Mouse (Mus musculus) limb, embryonic 14.5 days (tissue): ENCODE data around the gene Tacc3. TPM values are rescaled to one million over a fixed set of nuclear protein-coding genes. Genes with fewer than 3 reads are reported as not detected.

Experiments used
- ATAC-seq: fragments of 200-750 bp; cut with Nextera tagmentation; 2 replicates; pipeline ENCODE4 v1.8.0; 2017; ENCODE audit warnings: low read depth, moderate number of reproducible peaks, moderate TSS enrichment; ENCODE audit not compliant: low FRiP score
- DNase-seq: peaks from one replicate; pipeline ENCODE4 v3.0.0-alpha.2; 2015; ENCODE audit warnings: low spot score
- H3K27ac ChIP-seq: fragments of 300-500 bp; sonication (generic); replicated peaks from 2 replicates; pipeline ENCODE4 v1.5.1; 2014; ENCODE audit warnings: low read depth, mild to moderate bottlenecking, low read length, moderate library complexity, mixed read lengths
- H3K27me3 ChIP-seq: fragments of 300-500 bp; sonication (generic); 2 replicates; pipeline ENCODE4 v1.6.1; 2014; ENCODE audit warnings: low read length, mixed read lengths; ENCODE audit not compliant: control insufficient read depth, insufficient read depth
- H3K36me3 ChIP-seq: fragments of 300-500 bp; sonication (generic); 2 replicates; pipeline ENCODE4 v1.6.1; 2014; ENCODE audit warnings: mild to moderate bottlenecking, low read length, moderate library complexity, mixed read lengths; ENCODE audit not compliant: control insufficient read depth, insufficient read depth
- H3K4me1 ChIP-seq: fragments of 300-500 bp; sonication (generic); 2 replicates; pipeline ENCODE4 v1.6.1; 2014; ENCODE audit warnings: antibody characterized with exemption, low read length, mixed read lengths; ENCODE audit not compliant: control insufficient read depth, insufficient read depth
- H3K4me2 ChIP-seq: fragments of 300-500 bp; sonication (generic); replicated peaks from 2 replicates; pipeline ENCODE4 v1.6.1; 2014; ENCODE audit warnings: low read depth, mild to moderate bottlenecking, low read length, moderate library complexity; ENCODE audit not compliant: severe bottlenecking
- H3K4me3 ChIP-seq: fragments of 300-500 bp; sonication (generic); replicated peaks from 2 replicates; pipeline ENCODE4 v1.5.1; 2014; ENCODE audit warnings: low read length
- H3K9ac ChIP-seq: fragments of 300-500 bp; sonication (generic); 2 replicates; pipeline ENCODE4 v1.6.1; 2014; ENCODE audit warnings: mild to moderate bottlenecking, low read depth, low read length, moderate library complexity; ENCODE audit not compliant: severe bottlenecking
- H3K9me3 ChIP-seq: fragments of 300-500 bp; sonication (generic); 2 replicates; pipeline ENCODE4 v1.6.1; 2016; ENCODE audit warnings: low read length; ENCODE audit not compliant: control insufficient read depth
- POLR2A ChIP-seq: fragments of 200-500 bp; IDR thresholded peaks from 2 replicates; pipeline ENCODE4 v1.8.0; 2012; ENCODE audit warnings: inconsistent platforms, mild to moderate bottlenecking, moderate library complexity, borderline replicate concordance; ENCODE audit not compliant: insufficient read depth, insufficient read length; ENCODE audit errors: extremely low read depth
- WGBS: fragments of 180-500 bp; shearing (Covaris S2); extraction: QIAGEN DNeasy Blood & Tissue Kit; methylation state at CpG from one replicate; pipeline ENCODE4 v1.1.7; 2014; 5-methylcytosine and 5-hydroxymethylcytosine counted together
- polyA plus RNA-seq, 2 experiments: library from polyadenylated mRNA; depleted of rRNA in 1 of 2; stranded (reverse) in 1 of 2; unstranded in 1 of 2; fragments of >200 nt; fragmentation: Nextera tagmentation in 1 of 2; extraction: Ambion mirVana in 1 of 2; gene quantifications; 2 replicates each; pipeline versions ENCODE4 v1.2.1 to v1.2.3; 2012 to 2014

Gene Tacc3
- polyA plus RNA-seq, 2 experiments: 103 to 147 TPM

- ATAC-seq (0 out of 2 replicates have a peak, but pooled peaks have one; percentile 34), DNase-seq (peak; percentile 61)
- Histone ChIP-seq H3K27me3 (no peaks in the 10 kb centered on the region), H3K4me3 (no peak overlapping the region), H3K27ac (no peak overlapping the region), H3K9me3 (no peaks in the 10 kb centered on the region), H3K9ac (no peak overlapping the region), H3K4me1 (no peaks in the 10 kb centered on the region), H3K36me3 (peaks cover 81% of the 10 kb centered on the region), H3K4me2 (no peak overlapping the region)
- TF ChIP-seq POLR2A: no peak
Observed at GRCm38 (mm10) chr5:33668223-33668622, 10.3 kb downstream of the Tacc3 start.

GRCm38 (mm10) chr5:33671659-33672058, 13.7 kb downstream of the Tacc3 start:
- peaks cover 67% of the 10 kb centered on the region for H3K36me3 ChIP-seq
- H3K27me3 ChIP-seq: no peaks in the 10 kb centered on the region
- ATAC-seq (no peak), DNase-seq (no peak)
- WGBS: 80% methylated on average over 5 of the region's 5 CpGs
- H3K4me3 ChIP-seq: no peak overlapping the region
- no peaks in the 10 kb centered on the region for H3K4me1 ChIP-seq
- TF ChIP-seq POLR2A: no peak
- no peak overlapping the region for H3K27ac ChIP-seq
- no peak overlapping the region for H3K9ac ChIP-seq
- H3K4me2 ChIP-seq: no peak overlapping the region
- no peaks in the 10 kb centered on the region for H3K9me3 ChIP-seq

GRCm38 (mm10) chr5:33674439-33674838, 16.5 kb downstream of the Tacc3 start:
- Histone ChIP-seq H3K9me3 (no peaks in the 10 kb centered on the region), H3K27me3 (no peaks in the 10 kb centered on the region), H3K4me1 (no peaks in the 10 kb centered on the region), H3K9ac (no peak overlapping the region), H3K4me2 (no peak overlapping the region), H3K36me3 (peaks cover 39% of the 10 kb centered on the region), H3K27ac (no peak overlapping the region; the same call in 1 of the 2 replicates), H3K4me3 (no peak overlapping the region)
- ATAC-seq (peak; percentile 38; the same call in 1 of the 2 replicates), DNase-seq (peak; percentile 51)
- TF ChIP-seq POLR2A: no peak
- WGBS: 60% methylated on average over 3 of the region's 3 CpGs

GRCm38 (mm10) chr5:33675964-33676363, 18.0 kb downstream of the Tacc3 start:
- H3K9me3 ChIP-seq: no peaks in the 10 kb centered on the region
- H3K36me3 ChIP-seq: peaks cover 25% of the 10 kb centered on the region
- H3K27me3 ChIP-seq: no peaks in the 10 kb centered on the region
- H3K27ac ChIP-seq: no peak overlapping the region
- no peak overlapping the region for H3K4me3 ChIP-seq
- H3K4me2 ChIP-seq: no peak overlapping the region
- no peaks in the 10 kb centered on the region for H3K4me1 ChIP-seq
- no peak overlapping the region for H3K9ac ChIP-seq
- ATAC-seq (no peak), DNase-seq (peak; percentile 79)
- TF ChIP-seq POLR2A: no peak
- 0% methylated on average over 1 of the region's 1 CpGs for WGBS

GRCm38 (mm10) chr5:33678244-33678643, 20.3 kb downstream of the Tacc3 start:
- DNase-seq (no peak), ATAC-seq (no peak)
- no peaks in the 10 kb centered on the region for H3K27me3 ChIP-seq
- 84% methylated on average over 5 of the region's 5 CpGs for WGBS
- H3K27ac ChIP-seq: no peak overlapping the region
- no peak overlapping the region for H3K4me2 ChIP-seq
- no peaks in the 10 kb centered on the region for H3K9me3 ChIP-seq
- no peak for TF ChIP-seq POLR2A
- H3K9ac ChIP-seq: no peak overlapping the region
- H3K4me3 ChIP-seq: no peak overlapping the region
- no peaks in the 10 kb centered on the region; the same call in 1 of the 2 replicates for H3K4me1 ChIP-seq
- peaks cover 4% of the 10 kb centered on the region; the same call in 1 of the 2 replicates for H3K36me3 ChIP-seq

GRCm38 (mm10) chr5:33681044-33681443, 23.1 kb downstream of the Tacc3 start:
- H3K4me3 ChIP-seq: no peak overlapping the region
- H3K36me3 ChIP-seq: no peaks in the 10 kb centered on the region
- WGBS: 51% methylated on average over 3 of the region's 3 CpGs
- H3K9me3 ChIP-seq: no peaks in the 10 kb centered on the region
- H3K27me3 ChIP-seq: no peaks in the 10 kb centered on the region
- H3K27ac ChIP-seq: no peak overlapping the region
- H3K4me2 ChIP-seq: no peak overlapping the region
- H3K9ac ChIP-seq: no peak overlapping the region
- DNase-seq (no peak), ATAC-seq (no peak)
- H3K4me1 ChIP-seq: peaks cover 4% of the 10 kb centered on the region; the same call in 1 of the 2 replicates
- no peak for TF ChIP-seq POLR2A
